Mouse (Mus musculus) hindbrain, embryonic 10.5 days (tissue): ENCODE data around the gene Grik1. TPM values are rescaled to one million over a fixed set of nuclear protein-coding genes. Genes with fewer than 3 reads are reported as not detected.
A peak's percentile ranks its signal among the peaks of the same experiment; 100 is the strongest.

Experiments
- DNase-seq: peaks from one replicate; pipeline ENCODE4 v3.0.0-alpha.2; 2017; ENCODE audit warnings: low spot score
- H3K27ac ChIP-seq: fragments of 300-500 bp; sonication (generic); 2 replicates; pipeline ENCODE4 v1.5.1; 2016; ENCODE audit warnings: mild to moderate bottlenecking, moderate library complexity
- H3K27me3 ChIP-seq: fragments of 300-500 bp; sonication (generic); 2 replicates; pipeline ENCODE4 v1.6.1; 2016; ENCODE audit warnings: mild to moderate bottlenecking; ENCODE audit not compliant: poor library complexity, insufficient read depth, severe bottlenecking
- H3K36me3 ChIP-seq: fragments of 300-500 bp; sonication (generic); 2 replicates; pipeline ENCODE4 v1.6.1; 2016; ENCODE audit warnings: mild to moderate bottlenecking, moderate library complexity
- H3K4me1 ChIP-seq: fragments of 300-500 bp; sonication (generic); replicated peaks from 2 replicates; pipeline ENCODE4 v1.6.1; 2016; ENCODE audit warnings: mild to moderate bottlenecking
- H3K4me3 ChIP-seq: fragments of 300-500 bp; sonication (generic); 2 replicates; pipeline ENCODE4 v1.5.1; 2016; ENCODE audit warnings: mild to moderate bottlenecking, moderate library complexity
- H3K9me3 ChIP-seq: fragments of 300-500 bp; sonication (generic); 2 replicates; pipeline ENCODE4 v1.6.1; 2016; ENCODE audit warnings: mild to moderate bottlenecking, moderate library complexity
- WGBS: fragments of 180-500 bp; shearing (Covaris S2); methylation state at CpG from one replicate; pipeline ENCODE4 v1.1.7; 2016; 5-methylcytosine and 5-hydroxymethylcytosine counted together
- polyA plus RNA-seq: library from polyadenylated mRNA; unstranded; fragments of >200 nt; fragmentation: Nextera tagmentation; extraction: Ambion mirVana; gene quantifications from 2 replicates; pipeline ENCODE4 v1.2.1, GENCODE M21; 2016

Grik1 gene
- polyA plus RNA-seq, 1 experiment from 2014 or later, result 1.6 TPM

DNA sequence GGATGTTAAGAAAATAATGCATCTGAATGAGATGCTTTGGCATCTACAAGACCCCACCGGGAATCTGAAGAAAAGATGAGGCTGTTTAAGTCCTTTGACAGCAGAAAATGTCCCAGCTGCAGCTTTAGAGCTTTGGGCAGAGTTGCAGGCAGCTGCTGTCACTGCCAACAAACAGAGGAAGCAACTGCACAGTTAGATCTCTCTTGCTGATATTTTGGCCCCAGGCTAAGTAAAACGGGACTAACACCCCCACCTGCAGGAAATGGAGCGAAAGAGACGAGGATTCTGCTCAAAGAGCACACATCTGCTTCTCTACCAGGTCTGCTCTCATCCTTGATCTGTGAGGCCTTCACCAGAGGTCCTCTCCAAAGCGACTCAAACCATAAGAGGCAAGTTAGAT lies 77.5 kb downstream of the Grik1 start:
- H3K27me3 ChIP-seq, result no peaks in the 10 kb centered on the region
- no peak overlapping the region for H3K27ac ChIP-seq
- WGBS, result 74% methylated on average over 5 of the region's 5 CpGs
- H3K9me3 ChIP-seq, result no peaks in the 10 kb centered on the region
- DNase-seq, result no peak
- no peaks in the 10 kb centered on the region for H3K36me3 ChIP-seq
- no peak overlapping the region for H3K4me3 ChIP-seq
- H3K4me1 ChIP-seq, result no peaks in the 10 kb centered on the region

DNA sequence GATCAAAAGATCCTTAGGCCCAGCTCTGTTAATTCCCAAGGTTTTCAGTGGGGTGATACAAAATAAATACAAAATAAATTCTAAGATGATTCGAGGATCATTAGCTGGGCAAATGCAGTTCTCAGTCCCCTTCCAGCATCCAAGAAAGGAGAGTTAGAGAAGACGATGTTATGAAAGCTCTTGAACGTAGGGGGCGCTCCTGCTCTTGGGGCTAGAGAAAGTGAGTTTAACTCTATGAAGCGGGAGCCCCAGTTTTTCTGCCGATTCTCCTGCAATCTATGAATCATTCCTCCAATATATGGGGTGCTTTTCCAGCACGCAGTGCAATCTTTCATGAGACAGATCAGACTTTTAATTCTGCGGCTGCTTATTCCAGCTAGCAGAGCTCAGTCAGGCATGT lies 78.2 kb downstream of the Grik1 start:
- Histone ChIP-seq H3K9me3 (no peaks in the 10 kb centered on the region), H3K27ac (no peak overlapping the region), H3K36me3 (no peaks in the 10 kb centered on the region), H3K4me1 (no peaks in the 10 kb centered on the region), H3K27me3 (no peaks in the 10 kb centered on the region), H3K4me3 (no peak overlapping the region)
- 66% methylated on average over 8 of the region's 8 CpGs for WGBS
- DNase-seq, result no peak

DNA sequence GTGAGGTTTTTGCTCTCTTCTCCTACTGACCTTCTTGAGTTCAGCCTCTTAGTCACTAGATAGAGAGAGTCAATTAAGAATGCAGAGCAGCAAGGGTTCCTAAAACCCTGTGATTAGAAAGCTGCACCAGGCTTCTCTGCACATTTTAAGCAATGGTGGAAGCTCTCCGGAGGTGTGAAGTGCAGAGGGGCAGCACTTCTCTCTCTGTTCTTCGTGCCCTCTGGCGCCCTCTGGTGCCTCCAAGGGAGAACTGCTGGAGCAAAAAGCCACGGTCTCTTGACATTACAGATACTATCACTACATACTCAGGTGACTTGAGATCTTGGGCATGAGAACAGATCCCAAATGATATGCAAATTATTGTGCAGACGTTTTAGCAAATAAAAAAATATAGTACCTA lies 85.7 kb downstream of the Grik1 start:
- H3K36me3 ChIP-seq, result no peaks in the 10 kb centered on the region
- H3K4me1 ChIP-seq, result no peaks in the 10 kb centered on the region
- H3K27me3 ChIP-seq, result no peaks in the 10 kb centered on the region
- peak; percentile 66 for DNase-seq
- no peaks in the 10 kb centered on the region for H3K9me3 ChIP-seq
- H3K27ac ChIP-seq, result no peak overlapping the region
- WGBS, result 10% methylated on average over 5 of the region's 5 CpGs
- H3K4me3 ChIP-seq, result no peak overlapping the region

DNA sequence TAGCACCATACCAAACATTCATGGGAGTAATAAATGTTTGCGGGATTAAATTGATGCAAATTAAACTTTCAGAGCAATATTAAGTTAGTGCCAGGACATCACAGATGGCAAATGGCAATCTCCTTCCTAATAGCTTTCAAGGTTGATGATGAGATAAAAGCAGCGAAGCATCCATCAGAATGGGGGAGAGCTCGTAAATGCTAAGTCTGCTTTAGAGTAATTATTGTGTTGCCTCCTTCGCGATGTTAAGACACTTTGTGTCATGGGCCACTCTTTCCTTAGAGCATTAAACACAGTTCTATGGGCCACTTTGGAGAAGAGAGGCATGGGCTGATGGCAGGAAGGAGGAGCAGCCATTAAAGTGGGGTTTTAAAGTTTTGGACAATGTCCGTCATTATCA lies 86.1 kb downstream of the Grik1 start:
- 90% methylated on average over 6 of the region's 6 CpGs for whole genome bisulfite sequencing

GRCm38 (mm10) chr16:88187433-88188037 lies 102.5 kb downstream of the Grik1 start:
- no peaks in the 10 kb centered on the region for H3K36me3 ChIP-seq
- no peak overlapping the region for H3K27ac ChIP-seq
- H3K4me1 ChIP-seq, result 0 out of 2 replicates have a peak, but pooled peaks cover 3% of the 10 kb centered on the region
- DNase-seq, result no peak
- H3K9me3 ChIP-seq, result no peaks in the 10 kb centered on the region
- no peaks in the 10 kb centered on the region for H3K27me3 ChIP-seq
- 79% methylated on average over 6 of the region's 6 CpGs for WGBS
- H3K4me3 ChIP-seq, result no peak overlapping the region

More for the DNA sequence above, 86.1 kb downstream of the Grik1 start:
- Histone ChIP-seq H3K9me3 (no peaks in the 10 kb centered on the region), H3K36me3 (no peaks in the 10 kb centered on the region), H3K27ac (no peak overlapping the region), H3K4me1 (no peaks in the 10 kb centered on the region), H3K27me3 (no peaks in the 10 kb centered on the region), H3K4me3 (no peak overlapping the region)
- no peak for DNase-seq

- no peak overlapping the region for H3K4me3 ChIP-seq
- H3K27me3 ChIP-seq, result no peaks in the 10 kb centered on the region
- no peak overlapping the region for H3K27ac ChIP-seq
- no peaks in the 10 kb centered on the region for H3K36me3 ChIP-seq
- 57% methylated on average over 6 of the region's 6 CpGs for WGBS
- DNase-seq, result no peak
- H3K9me3 ChIP-seq, result no peaks in the 10 kb centered on the region
- H3K4me1 ChIP-seq, result 0 out of 2 replicates have a peak, but pooled peaks cover 5% of the 10 kb centered on the region
These were observed 111.3 kb downstream of the Grik1 start for GRCm38 (mm10) chr16:88178813-88179212.

DNA sequence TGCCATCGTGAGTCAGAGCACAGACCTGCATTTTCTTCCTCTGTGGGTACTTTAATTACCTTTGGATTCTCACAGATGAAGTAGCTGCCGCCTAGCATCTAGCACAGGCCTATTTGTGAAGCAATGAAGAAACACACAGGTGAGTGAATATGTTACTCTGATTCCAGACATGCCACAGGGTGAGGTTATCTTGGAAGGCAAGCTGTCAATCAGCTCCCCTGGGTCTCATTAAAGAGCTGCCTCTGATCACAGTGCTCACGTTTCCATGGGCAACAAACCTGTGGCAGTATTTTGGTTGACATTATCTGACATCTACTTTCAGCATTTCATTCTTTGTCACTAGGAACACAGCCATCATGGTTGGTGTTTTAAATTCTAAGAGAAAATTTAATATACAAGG lies 112.7 kb downstream of the Grik1 start:
- H3K4me1 ChIP-seq, result 0 out of 2 replicates have a peak, but pooled peaks cover 5% of the 10 kb centered on the region
- H3K27me3 ChIP-seq, result no peaks in the 10 kb centered on the region
- H3K36me3 ChIP-seq, result no peaks in the 10 kb centered on the region
- no peak overlapping the region for H3K4me3 ChIP-seq
- no peak overlapping the region for H3K27ac ChIP-seq
- 60% methylated on average over 3 of the region's 3 CpGs for WGBS
- no peaks in the 10 kb centered on the region for H3K9me3 ChIP-seq
- no peak for DNase-seq

- H3K9me3 ChIP-seq, result no peaks in the 10 kb centered on the region
- no peak overlapping the region for H3K27ac ChIP-seq
- no peaks in the 10 kb centered on the region for H3K27me3 ChIP-seq
- DNase-seq, result no peak
- 0 out of 2 replicates have a peak, but pooled peaks cover 5% of the 10 kb centered on the region for H3K4me1 ChIP-seq
- H3K4me3 ChIP-seq, result no peak overlapping the region
- WGBS, result 88% methylated on average over 9 of the region's 9 CpGs
- H3K36me3 ChIP-seq, result no peaks in the 10 kb centered on the region
These were observed 115.9 kb downstream of the Grik1 start for GRCm38 (mm10) chr16:88174083-88174721.

- H3K9me3 ChIP-seq, result no peaks in the 10 kb centered on the region
- H3K4me3 ChIP-seq, result no peak overlapping the region
- H3K27me3 ChIP-seq, result no peaks in the 10 kb centered on the region
- H3K36me3 ChIP-seq, result no peaks in the 10 kb centered on the region
- H3K27ac ChIP-seq, result no peak overlapping the region
- DNase-seq, result no peak
- no peaks in the 10 kb centered on the region for H3K4me1 ChIP-seq
These were observed 123.5 kb downstream of the Grik1 start for GRCm38 (mm10) chr16:88166547-88166946.

GRCm38 (mm10) chr16:88142574-88142973 lies 147.5 kb downstream of the Grik1 start:
- H3K4me1 ChIP-seq, result no peaks in the 10 kb centered on the region
- H3K27me3 ChIP-seq, result no peaks in the 10 kb centered on the region
- H3K9me3 ChIP-seq, result no peaks in the 10 kb centered on the region
- H3K4me3 ChIP-seq, result no peak overlapping the region
- DNase-seq, result no peak
- H3K27ac ChIP-seq, result no peak overlapping the region
- WGBS, result 76% methylated on average over 2 of the region's 2 CpGs
- no peaks in the 10 kb centered on the region for H3K36me3 ChIP-seq

DNA sequence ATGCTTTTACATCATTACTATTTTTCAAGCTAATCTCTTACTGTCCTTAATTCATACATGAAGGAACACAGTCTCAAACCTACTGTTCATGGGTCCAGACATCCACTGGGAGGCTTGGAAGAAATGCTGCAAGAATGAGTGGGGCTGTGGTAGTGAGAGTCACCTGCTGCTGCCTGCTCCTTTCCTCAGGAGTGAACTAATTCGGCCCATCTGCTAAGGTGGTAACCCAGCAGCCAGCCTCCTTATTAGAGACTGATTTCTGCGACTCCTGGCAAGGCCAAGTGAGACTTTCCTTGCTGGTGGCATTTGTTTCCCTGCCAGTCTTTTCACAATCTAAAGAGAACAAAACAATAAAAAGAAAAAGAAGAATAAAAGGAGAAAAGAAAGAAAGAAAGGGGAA lies 147.9 kb downstream of the Grik1 start:
- Histone ChIP-seq H3K27me3 (no peaks in the 10 kb centered on the region), H3K27ac (no peak overlapping the region), H3K4me1 (no peaks in the 10 kb centered on the region), H3K36me3 (no peaks in the 10 kb centered on the region), H3K9me3 (no peaks in the 10 kb centered on the region), H3K4me3 (no peak overlapping the region)
- DNase-seq, result no peak
- 66% methylated on average over 2 of the region's 2 CpGs for WGBS

- 88% methylated on average over 2 of the region's 2 CpGs for WGBS
- Histone ChIP-seq H3K9me3 (no peaks in the 10 kb centered on the region), H3K36me3 (no peaks in the 10 kb centered on the region), H3K27ac (no peak overlapping the region), H3K27me3 (no peaks in the 10 kb centered on the region), H3K4me1 (no peaks in the 10 kb centered on the region), H3K4me3 (no peak overlapping the region)
- no peak for DNase-seq
These were observed 148.5 kb downstream of the Grik1 start for GRCm38 (mm10) chr16:88141594-88141993.

DNA sequence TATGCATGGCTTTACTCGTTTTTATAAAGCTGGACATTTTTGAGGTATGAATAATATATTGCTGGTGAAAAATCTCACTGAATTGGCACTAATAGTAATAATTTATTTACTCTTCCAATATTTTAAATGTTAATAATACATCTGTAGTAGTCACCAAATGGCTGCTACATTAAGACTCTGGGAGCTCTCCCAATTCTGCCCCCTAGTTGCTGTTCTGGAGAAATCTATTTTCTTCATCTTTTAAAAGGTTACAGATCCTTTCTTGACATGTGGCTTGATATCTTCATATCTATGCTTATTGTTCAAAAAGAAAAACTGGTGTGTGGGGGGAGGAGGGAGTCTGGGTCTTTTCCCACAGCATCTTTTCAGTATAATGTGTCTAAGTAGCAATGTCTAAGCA lies 151.2 kb downstream of the Grik1 start:
- Histone ChIP-seq H3K36me3 (no peaks in the 10 kb centered on the region), H3K4me3 (no peak overlapping the region), H3K27me3 (no peaks in the 10 kb centered on the region), H3K27ac (no peak overlapping the region), H3K4me1 (no peaks in the 10 kb centered on the region), H3K9me3 (no peaks in the 10 kb centered on the region)
- no peak for DNase-seq
- 75% methylated on average over 1 of the region's 1 CpGs for WGBS
